Mouse (Mus musculus) heart, postnatal 0 days (tissue): ENCODE measurements at regions not wholly inside any gene's neighbourhood (a gene's known extent, or its start where the extent isn't known, plus 50 kb on each side); places are given as distances from the start of the nearest gene placed in this dataset.

Source experiments
- ATAC-seq: fragments of 200-750 bp; cut with Nextera tagmentation; 2 replicates; pipeline ENCODE4 v1.8.0; 2017; ENCODE audit warnings: low read depth, moderate number of reproducible peaks, moderate library complexity; ENCODE audit not compliant: insufficient read depth
- DNase-seq: peaks from one replicate; pipeline ENCODE4 v3.0.0-alpha.2; 2016; ENCODE audit warnings: low spot score
- H3K27ac ChIP-seq: fragments of 300-500 bp; sonication (generic); 2 replicates; pipeline ENCODE4 v1.5.1; 2014; ENCODE audit warnings: low read depth, mild to moderate bottlenecking
- H3K27me3 ChIP-seq: fragments of 300-500 bp; sonication (generic); 2 replicates; pipeline ENCODE4 v1.6.1; 2014; ENCODE audit warnings: low read length, mixed read lengths; ENCODE audit not compliant: control insufficient read depth, insufficient read depth
- H3K36me3 ChIP-seq: fragments of 300-500 bp; sonication (generic); replicated peaks from 2 replicates; pipeline ENCODE4 v1.6.1; 2014; ENCODE audit warnings: low read length, mixed read lengths; ENCODE audit not compliant: control insufficient read depth, insufficient read depth
- H3K4me1 ChIP-seq: fragments of 300-500 bp; sonication (generic); 2 replicates; pipeline ENCODE4 v1.6.1; 2014; ENCODE audit warnings: antibody characterized with exemption; ENCODE audit not compliant: control insufficient read depth, insufficient read depth
- H3K4me2 ChIP-seq: fragments of 300-500 bp; sonication (generic); 2 replicates; pipeline ENCODE4 v1.6.1; 2014; ENCODE audit warnings: low read depth, mild to moderate bottlenecking, low read length, moderate library complexity
- H3K4me3 ChIP-seq: fragments of 300-500 bp; sonication (generic); 2 replicates; pipeline ENCODE4 v1.5.1; 2014; ENCODE audit warnings: low read depth, low read length
- H3K9ac ChIP-seq: fragments of 300-500 bp; sonication (generic); replicated peaks from 2 replicates; pipeline ENCODE4 v1.6.1; 2014; ENCODE audit warnings: low read depth, low read length, mixed read lengths
- H3K9me3 ChIP-seq: fragments of 300-500 bp; sonication (generic); replicated peaks from 2 replicates; pipeline ENCODE4 v1.6.1; 2016; ENCODE audit warnings: low read length; ENCODE audit not compliant: control insufficient read depth
- CTCF ChIP-seq: IDR thresholded peaks from 2 replicates; pipeline ENCODE4 v1.5.1; 2016; ENCODE audit warnings: antibody characterized with exemption, control low read depth, low read depth
- EP300 ChIP-seq: IDR thresholded peaks from 2 replicates; pipeline ENCODE4 v1.6.1; 2016; ENCODE audit warnings: antibody characterized with exemption, low read depth
- WGBS: fragments of 180-500 bp; shearing (Covaris S2); extraction: QIAGEN DNeasy Blood & Tissue Kit; methylation state at CpG from one replicate; pipeline ENCODE4 v1.1.7; 2014; 5-methylcytosine and 5-hydroxymethylcytosine counted together

- Histone ChIP-seq H3K9me3 (no peaks in the 10 kb centered on the region), H3K4me1 (no peaks in the 10 kb centered on the region), H3K36me3 (no peaks in the 10 kb centered on the region), H3K4me3 (no peak overlapping the region), H3K27ac (no peak overlapping the region), H3K9ac (no peak overlapping the region), H3K4me2 (no peak overlapping the region), H3K27me3 (no peaks in the 10 kb centered on the region)
- DNase-seq (no peak), ATAC-seq (no peak)
- 88% methylated on average over 4 of the region's 4 CpGs for WGBS
- TF ChIP-seq CTCF: no peak
- TF ChIP-seq EP300: no peak
Measured at GRCm38 (mm10) chr14:72121786-72122185, 369.9 kb downstream of the Gm9195 start.

- no peak for DNase-seq
- H3K27ac ChIP-seq: no peak overlapping the region
- no peaks in the 10 kb centered on the region for H3K36me3 ChIP-seq
- H3K4me3 ChIP-seq: no peak overlapping the region
- H3K27me3 ChIP-seq: no peaks in the 10 kb centered on the region
- ATAC-seq: no peak
- no peak overlapping the region for H3K9ac ChIP-seq
- no peaks in the 10 kb centered on the region for H3K4me1 ChIP-seq
- no peak for TF ChIP-seq EP300
- no peak for TF ChIP-seq CTCF
- H3K9me3 ChIP-seq: no peaks in the 10 kb centered on the region
- H3K4me2 ChIP-seq: no peak overlapping the region
- 0% methylated on average over 1 of the region's 1 CpGs for WGBS
Measured at GRCm38 (mm10) chr14:72121006-72121405, 370.6 kb downstream of the Gm9195 start.

GRCm38 (mm10) chr14:72116842-72117241, 374.8 kb downstream of the Gm9195 start:
- no peak for DNase-seq
- Histone ChIP-seq H3K9ac (no peak overlapping the region), H3K4me1 (no peaks in the 10 kb centered on the region; the same call in 1 of the 2 replicates), H3K4me2 (no peak overlapping the region), H3K27ac (no peak overlapping the region), H3K27me3 (no peaks in the 10 kb centered on the region), H3K4me3 (no peak overlapping the region), H3K9me3 (no peaks in the 10 kb centered on the region), H3K36me3 (no peaks in the 10 kb centered on the region)
- TF ChIP-seq EP300 (no peak), CTCF (no peak)
- no peak for ATAC-seq
- WGBS: 32% methylated on average over 4 of the region's 4 CpGs

- WGBS: 57% methylated on average over 8 of the region's 8 CpGs
- no peak for DNase-seq
Measured at GRCm38 (mm10) chr14:72113377-72113993, 378.2 kb downstream of the Gm9195 start.

GRCm38 (mm10) chr14:72110689-72111088, 380.9 kb downstream of the Gm9195 start:
- WGBS: 55% methylated on average over 2 of the region's 2 CpGs

More at GRCm38 (mm10) chr14:72113377-72113993, 378.2 kb downstream of the Gm9195 start:
- H3K4me1 ChIP-seq: no peaks in the 10 kb centered on the region; the same call in 1 of the 2 replicates
- H3K4me3 ChIP-seq: no peak overlapping the region
- no peaks in the 10 kb centered on the region for H3K36me3 ChIP-seq
- H3K9me3 ChIP-seq: no peaks in the 10 kb centered on the region
- no peak for ATAC-seq
- TF ChIP-seq CTCF (no peak), EP300 (no peak)
- H3K27ac ChIP-seq: no peak overlapping the region
- H3K4me2 ChIP-seq: no peak overlapping the region
- no peak overlapping the region for H3K9ac ChIP-seq
- H3K27me3 ChIP-seq: no peaks in the 10 kb centered on the region

GRCm38 (mm10) chr14:72091579-72091978, 400.1 kb downstream of the Gm9195 start:
- WGBS: 61% methylated on average over 2 of the region's 2 CpGs
- no peak for TF ChIP-seq EP300
- TF ChIP-seq CTCF: no peak
- Histone ChIP-seq H3K36me3 (no peaks in the 10 kb centered on the region), H3K9ac (no peak overlapping the region), H3K4me3 (no peak overlapping the region), H3K9me3 (no peaks in the 10 kb centered on the region), H3K4me2 (no peak overlapping the region), H3K4me1 (no peaks in the 10 kb centered on the region), H3K27ac (no peak overlapping the region), H3K27me3 (no peaks in the 10 kb centered on the region)
- no peak for DNase-seq
- ATAC-seq: no peak

More at GRCm38 (mm10) chr14:72110689-72111088, 380.9 kb downstream of the Gm9195 start:
- Histone ChIP-seq H3K9me3 (no peaks in the 10 kb centered on the region), H3K9ac (no peak overlapping the region), H3K27me3 (no peaks in the 10 kb centered on the region), H3K4me2 (no peak overlapping the region), H3K27ac (no peak overlapping the region), H3K4me3 (no peak overlapping the region), H3K36me3 (no peaks in the 10 kb centered on the region), H3K4me1 (no peaks in the 10 kb centered on the region; the same call in 1 of the 2 replicates)
- no peak for ATAC-seq
- no peak for DNase-seq
- TF ChIP-seq CTCF: no peak
- no peak for TF ChIP-seq EP300
